Mouse (Mus musculus) erythroblast, embryonic 14.5 days (primary cell): ENCODE measurements around the gene Nnat. TPM values are rescaled to one million over a fixed set of nuclear protein-coding genes. Genes with fewer than 3 reads are reported as not detected.

ENCODE experiments used
- H3K27me3 ChIP-seq: 2 replicates; pipeline ENCODE4 v1.6.1; 2012; ENCODE audit warnings: inconsistent platforms; ENCODE audit not compliant: control insufficient read depth
- H3K36me3 ChIP-seq: 2 replicates; pipeline ENCODE4 v1.6.1; 2012; ENCODE audit warnings: mild to moderate bottlenecking, inconsistent platforms; ENCODE audit not compliant: control insufficient read depth
- H3K4me1 ChIP-seq: 2 replicates; pipeline ENCODE4 v1.6.1; 2012; ENCODE audit warnings: inconsistent platforms; ENCODE audit not compliant: control insufficient read depth
- H3K4me3 ChIP-seq: replicated peaks from 2 replicates; pipeline ENCODE3; 2012; ENCODE audit warnings: moderate library complexity, mild to moderate bottlenecking, inconsistent platforms
- H3K9me3 ChIP-seq: 2 replicates; pipeline ENCODE4 v1.6.1; 2012; ENCODE audit warnings: low read length, inconsistent platforms, mixed read lengths; ENCODE audit not compliant: control insufficient read depth
- GATA1 ChIP-seq: IDR thresholded peaks from 2 replicates; pipeline ENCODE4 v1.6.1; 2012; ENCODE audit warnings: low read length, inconsistent platforms, mixed read lengths
- TAL1 ChIP-seq: IDR thresholded peaks from 3 replicates; pipeline ENCODE4 v1.6.1; 2012; ENCODE audit warnings: low read length, inconsistent platforms, mixed read lengths
- polyA plus RNA-seq: library from polyadenylated mRNA; stranded (reverse); fragments of >175 nt; gene quantifications from 2 replicates; pipeline ENCODE4 v1.2.3, GENCODE M21; 2012

Nnat gene
- polyA plus RNA-seq, 1 experiment, result 0.03 TPM

DNA sequence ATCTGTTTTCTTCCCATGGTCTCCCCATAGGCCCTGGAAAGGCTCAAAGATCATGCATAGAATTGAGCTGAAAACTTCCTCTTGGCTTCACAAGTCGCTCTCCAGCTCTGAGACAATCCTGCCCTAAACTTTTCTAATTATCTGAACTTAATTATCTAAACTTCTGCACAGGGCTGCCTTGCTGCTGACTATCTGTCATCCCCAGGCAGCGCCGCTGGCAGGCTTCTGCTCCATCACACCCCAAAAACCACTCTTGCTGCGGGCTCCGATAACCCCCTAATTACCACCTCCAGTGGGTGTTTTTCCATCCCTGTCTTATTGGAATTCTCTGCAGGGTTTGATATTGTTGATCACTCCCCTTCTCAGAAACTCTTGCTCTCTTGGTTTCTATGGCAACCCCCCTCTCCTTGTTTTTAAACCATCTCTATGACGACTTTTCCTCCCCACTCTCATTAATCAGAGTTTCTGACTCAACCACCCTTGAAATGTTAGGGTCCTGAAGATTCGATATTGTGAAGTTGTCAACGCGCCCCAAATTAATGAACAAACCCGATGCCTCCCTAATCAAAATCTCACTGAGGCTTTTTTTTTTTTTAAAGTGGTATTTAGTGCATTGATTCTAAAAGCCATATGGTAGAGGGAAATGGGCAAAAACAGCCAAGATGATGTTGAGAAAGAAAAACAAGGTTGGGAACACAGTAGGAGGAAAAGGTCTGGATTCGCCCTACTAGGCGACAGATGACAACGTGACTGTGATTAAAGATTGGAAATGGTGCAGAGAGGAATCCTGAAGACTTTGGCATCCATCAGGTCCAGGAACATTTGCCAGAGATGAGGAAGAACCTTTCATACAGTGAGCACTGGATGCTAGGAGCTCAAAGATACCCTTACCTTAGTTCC, 29.6 kb upstream of the Nnat start:
- TF ChIP-seq TAL1 (no peak), GATA1 (no peak)
- Histone ChIP-seq H3K36me3 (no peaks in the 10 kb centered on the region), H3K27me3 (peaks cover 6% of the 10 kb centered on the region; the same call in 1 of the 2 replicates), H3K4me3 (no peak overlapping the region), H3K9me3 (no peaks in the 10 kb centered on the region), H3K4me1 (0 out of 2 replicates have a peak, but pooled peaks cover 3% of the 10 kb centered on the region)

DNA sequence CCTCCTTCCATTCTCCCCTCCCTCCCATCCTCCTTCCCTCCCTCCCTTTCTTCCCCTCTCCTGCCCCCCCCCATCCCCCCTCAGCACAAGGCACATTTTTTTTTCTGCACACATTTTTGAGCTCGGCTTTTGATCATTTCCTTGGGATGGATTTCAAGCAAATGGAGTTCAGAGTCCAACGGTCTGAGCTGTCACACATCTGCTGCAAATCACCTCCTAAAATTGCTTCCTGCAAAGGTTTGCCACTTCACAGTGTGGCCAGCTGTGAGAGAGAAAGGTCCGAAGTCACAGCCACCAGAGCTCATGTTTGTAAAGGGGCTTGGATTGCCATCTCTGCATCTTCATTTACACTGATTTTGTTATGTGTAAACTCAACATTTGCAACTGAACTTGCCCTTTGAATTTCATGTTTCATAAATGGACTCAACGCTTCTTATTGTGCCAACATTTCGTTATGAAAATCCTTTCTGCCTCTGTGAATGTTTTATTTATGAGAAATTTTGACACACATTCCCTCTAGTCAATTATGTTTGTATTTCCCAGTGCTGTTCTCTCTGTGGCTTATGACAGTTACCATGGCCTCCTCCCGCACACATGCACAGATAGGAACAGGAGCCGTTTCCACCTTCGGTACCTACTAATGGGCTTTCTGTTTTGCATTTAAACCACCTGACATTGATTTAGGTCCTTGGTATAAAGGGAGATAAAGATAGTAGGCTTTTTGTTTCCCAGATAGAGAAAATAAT, 28.0 kb upstream of the Nnat start:
- Histone ChIP-seq H3K4me1 (0 out of 2 replicates have a peak, but pooled peaks cover 3% of the 10 kb centered on the region), H3K27me3 (peaks cover 4% of the 10 kb centered on the region; the same call in 1 of the 2 replicates), H3K9me3 (no peaks in the 10 kb centered on the region), H3K36me3 (no peaks in the 10 kb centered on the region), H3K4me3 (no peak overlapping the region)
- TF ChIP-seq GATA1, result no peak
- no peak for TF ChIP-seq TAL1

DNA sequence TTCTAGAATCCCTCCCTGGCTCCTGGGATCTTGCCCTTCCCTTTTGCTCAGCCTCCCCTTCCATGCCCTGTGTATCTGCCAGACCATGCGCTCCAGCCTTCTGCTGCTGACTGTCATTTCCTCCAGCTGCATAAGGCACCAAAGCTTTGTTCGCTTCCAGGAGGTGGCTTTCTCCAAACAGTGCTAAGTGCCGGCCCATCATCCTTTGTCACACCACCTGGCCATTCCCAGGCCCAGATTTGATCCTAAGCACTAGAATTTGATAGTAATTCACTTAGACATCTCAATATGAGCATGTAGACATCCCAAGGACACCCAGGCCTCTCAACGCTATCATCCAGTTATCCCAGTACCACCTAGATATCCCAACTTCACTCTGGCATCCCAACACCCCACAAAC, 25.7 kb upstream of the Nnat start:
- Histone ChIP-seq H3K4me3 (no peak overlapping the region), H3K27me3 (peaks cover 4% of the 10 kb centered on the region; the same call in 1 of the 2 replicates)

DNA sequence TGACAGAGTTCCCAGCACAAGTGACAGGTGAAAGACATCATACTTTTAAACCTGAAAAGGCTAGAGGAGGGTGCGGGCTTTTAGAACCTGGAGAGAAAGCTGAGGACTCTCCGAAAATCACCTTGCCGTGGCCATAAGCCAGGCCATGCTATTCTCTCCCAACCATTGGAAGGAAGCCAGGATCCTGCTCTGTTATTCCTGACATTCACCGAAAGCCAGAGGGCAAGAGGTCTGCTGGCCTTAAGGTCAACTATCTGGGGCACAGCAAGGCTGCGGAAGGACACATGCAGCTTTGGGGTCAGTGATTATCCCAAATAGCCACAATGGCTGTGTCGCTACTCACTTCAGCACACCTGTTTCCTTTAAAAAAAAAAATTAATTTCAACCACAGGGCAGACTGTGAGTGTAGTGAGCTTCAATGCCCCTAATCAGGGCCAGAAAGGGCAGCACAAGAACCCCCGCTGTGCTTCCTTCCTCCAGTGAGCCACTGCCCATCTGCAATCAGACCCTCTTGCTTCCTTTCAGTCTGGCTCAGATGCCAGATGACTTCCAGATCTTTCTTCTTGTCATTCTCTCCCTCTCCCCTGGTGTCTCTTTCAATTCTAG, 23.3 kb upstream of the Nnat start:
- TF ChIP-seq TAL1 (no peak), GATA1 (no peak)
- Histone ChIP-seq H3K4me3 (no peak overlapping the region), H3K4me1 (peaks cover 8% of the 10 kb centered on the region), H3K27me3 (peaks cover 4% of the 10 kb centered on the region; the same call in 1 of the 2 replicates), H3K36me3 (no peaks in the 10 kb centered on the region), H3K9me3 (no peaks in the 10 kb centered on the region)

More for the DNA sequence above, 25.7 kb upstream of the Nnat start:
- Histone ChIP-seq H3K9me3 (no peaks in the 10 kb centered on the region), H3K36me3 (no peaks in the 10 kb centered on the region), H3K4me1 (0 out of 2 replicates have a peak, but pooled peaks cover 3% of the 10 kb centered on the region)
- no peak for TF ChIP-seq TAL1
- no peak for TF ChIP-seq GATA1

DNA sequence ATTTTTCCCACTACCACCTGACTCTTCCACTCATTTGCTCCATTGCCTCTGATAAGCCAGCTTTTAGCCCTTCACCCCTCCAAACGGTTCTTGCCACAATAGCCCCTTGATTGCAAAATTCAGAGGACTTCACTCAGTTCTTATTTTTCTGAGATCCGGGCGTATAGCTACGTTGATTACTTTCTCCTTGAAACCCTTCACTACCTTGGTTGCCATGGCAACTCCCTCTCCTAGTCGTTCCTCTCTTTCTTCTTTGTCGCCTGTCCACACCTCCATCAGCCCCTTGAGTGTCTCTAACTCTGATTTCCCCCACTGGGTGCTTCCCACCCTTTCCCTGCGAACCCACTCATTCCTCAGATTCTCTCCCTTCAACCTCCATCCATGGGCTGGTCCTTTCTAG, 22.8 kb upstream of the Nnat start:
- peaks cover 8% of the 10 kb centered on the region for H3K4me1 ChIP-seq
- H3K4me3 ChIP-seq, result no peak overlapping the region
- peaks cover 4% of the 10 kb centered on the region; the same call in 1 of the 2 replicates for H3K27me3 ChIP-seq
- H3K36me3 ChIP-seq, result no peaks in the 10 kb centered on the region
- TF ChIP-seq TAL1, result no peak
- TF ChIP-seq GATA1, result no peak
- H3K9me3 ChIP-seq, result no peaks in the 10 kb centered on the region

DNA sequence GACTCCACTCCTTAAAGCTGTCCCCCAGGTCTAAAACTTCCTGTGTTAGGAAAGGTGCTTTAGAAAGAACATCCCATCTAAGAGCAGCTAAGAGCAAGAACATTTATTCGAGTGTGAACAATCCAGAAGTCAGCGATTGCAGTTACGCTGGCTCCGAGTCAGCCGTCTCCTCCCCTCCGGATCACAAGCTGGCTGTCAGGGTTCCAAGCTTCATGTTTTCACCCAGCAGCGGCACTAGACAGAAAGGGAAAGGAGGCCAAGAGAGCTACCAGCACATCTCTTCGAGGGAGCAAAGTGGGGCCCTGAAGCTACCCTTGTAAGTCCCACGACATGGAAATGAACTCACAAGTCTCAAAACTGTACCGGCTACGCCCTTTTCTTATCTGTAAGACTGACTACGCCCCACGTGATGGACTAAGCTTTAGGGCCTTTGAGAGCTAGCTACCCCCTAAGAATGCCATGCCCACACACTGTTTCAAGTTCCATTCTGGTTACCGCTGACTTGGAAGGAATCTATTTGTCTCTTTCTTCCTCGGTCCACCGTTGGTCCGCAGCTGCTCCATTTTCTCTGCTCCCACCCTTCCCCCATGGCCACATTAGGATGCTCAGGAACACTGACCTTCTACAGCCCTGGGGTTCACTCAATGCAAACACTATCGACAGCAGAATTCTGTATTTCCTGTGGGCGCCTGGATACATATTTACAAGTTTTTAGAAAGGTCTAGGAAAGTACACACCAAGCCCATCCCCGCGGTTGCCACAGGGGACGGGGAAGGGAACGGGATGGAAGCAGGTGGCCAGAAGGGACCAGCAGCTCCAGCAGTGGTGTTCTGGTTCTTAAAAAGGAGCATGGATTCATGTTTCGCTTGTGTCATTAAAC, 19.6 kb upstream of the Nnat start:
- TF ChIP-seq GATA1 (no peak), TAL1 (no peak)
- H3K9me3 ChIP-seq, result no peaks in the 10 kb centered on the region
- H3K36me3 ChIP-seq, result no peaks in the 10 kb centered on the region
- no peaks in the 10 kb centered on the region for H3K27me3 ChIP-seq
- peaks cover 8% of the 10 kb centered on the region for H3K4me1 ChIP-seq
- H3K4me3 ChIP-seq, result no peak overlapping the region

DNA sequence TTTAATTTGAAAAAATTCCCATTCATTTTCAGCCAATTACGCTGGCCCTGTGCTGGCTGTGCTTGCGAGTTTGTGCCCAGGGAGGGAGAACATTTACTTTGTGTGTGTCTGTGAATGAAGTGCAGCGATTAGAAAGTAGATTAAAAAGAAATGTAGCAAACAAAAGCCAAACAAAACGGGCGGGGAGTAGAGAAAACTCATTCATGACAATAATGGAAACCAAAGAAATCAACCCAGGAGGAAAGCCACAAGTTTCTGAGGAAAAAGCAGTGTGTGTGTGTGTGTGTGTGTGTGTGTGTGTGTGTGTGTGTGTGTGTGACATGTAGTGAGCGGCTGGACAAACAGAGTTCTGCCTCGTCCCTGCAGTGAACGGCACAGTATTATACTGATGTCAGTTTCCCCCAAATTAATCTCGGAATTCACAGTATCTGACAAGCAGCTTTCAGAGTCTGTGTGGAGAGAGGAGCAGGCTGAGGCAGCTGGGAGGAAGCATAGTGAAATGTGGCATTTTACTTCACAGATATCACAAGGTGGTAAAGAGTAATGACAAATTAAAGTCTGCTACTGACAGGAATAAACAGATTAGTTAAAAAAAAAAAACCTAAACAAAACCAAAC, 18.8 kb upstream of the Nnat start:
- H3K9me3 ChIP-seq, result no peaks in the 10 kb centered on the region
- no peaks in the 10 kb centered on the region for H3K36me3 ChIP-seq
- H3K4me1 ChIP-seq, result peaks cover 8% of the 10 kb centered on the region
- H3K4me3 ChIP-seq, result no peak overlapping the region
- H3K27me3 ChIP-seq, result no peaks in the 10 kb centered on the region
- TF ChIP-seq GATA1 (no peak), TAL1 (no peak)

DNA sequence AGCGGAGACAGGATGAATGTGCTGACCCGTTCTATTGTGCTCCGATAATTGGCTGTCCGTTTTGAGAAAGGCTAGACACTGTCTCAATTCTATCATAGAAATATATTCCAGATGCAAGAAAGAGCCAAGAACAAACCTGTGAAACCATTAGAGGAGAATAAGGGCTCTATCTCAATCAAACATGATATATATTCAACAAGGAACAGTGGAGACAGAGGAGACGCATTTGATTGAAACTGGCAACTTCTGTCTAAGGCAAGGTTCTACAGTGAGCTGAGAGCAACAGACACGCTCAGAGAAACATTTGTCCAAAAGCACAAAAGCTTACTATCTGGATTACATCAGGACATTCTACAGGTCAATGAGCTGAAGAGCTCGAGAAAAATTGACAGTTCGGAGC, 18.2 kb upstream of the Nnat start:
- H3K36me3 ChIP-seq, result no peaks in the 10 kb centered on the region
- no peak overlapping the region for H3K4me3 ChIP-seq
- TF ChIP-seq GATA1 (no peak), TAL1 (no peak)

More for the DNA sequence above, 18.2 kb upstream of the Nnat start:
- Histone ChIP-seq H3K4me1 (peaks cover 8% of the 10 kb centered on the region), H3K27me3 (no peaks in the 10 kb centered on the region), H3K9me3 (no peaks in the 10 kb centered on the region)
